Mouse (Mus musculus): ENCODE results near the gene Des.

The Des gene

GRCm38 (mm10) chr1:75384470-75385141 is 24.5 kb downstream of the Des start:
- DNase-seq (ENCODE audit: low spot score) = no peak

- DNase-seq (ENCODE audit: low spot score) = no peak
Measured at GRCm38 (mm10) chr1:75385142-75385730, 25.1 kb downstream of the Des start.

DNA sequence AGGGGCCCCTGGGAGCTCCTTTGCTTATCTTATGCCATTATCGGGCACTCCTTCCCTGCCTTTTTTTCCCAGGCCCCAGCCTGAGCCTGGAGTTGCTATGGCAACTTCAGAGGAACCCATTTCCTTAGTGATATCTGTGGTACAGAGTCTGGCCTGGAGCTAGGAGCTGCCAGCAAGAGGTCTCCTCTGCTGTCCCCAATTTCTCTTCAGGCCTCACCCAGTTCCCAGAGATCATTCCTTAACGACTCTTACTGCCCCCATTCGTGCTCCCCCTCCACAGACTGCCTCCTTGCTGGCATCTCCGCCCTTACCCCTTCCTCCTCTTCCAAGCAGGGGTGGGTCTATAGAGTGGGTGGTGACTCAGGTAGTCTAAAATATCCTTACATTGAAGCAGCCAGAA is 26.0 kb downstream of the Des start:
- no peak for DNase-seq (ENCODE audit: low spot score)

- DNase-seq (ENCODE audit: low spot score) = no peak
Measured at GRCm38 (mm10) chr1:75387469-75387928, 27.4 kb downstream of the Des start.

GRCm38 (mm10) chr1:75387929-75388897 is 28.1 kb downstream of the Des start:
- no peak for DNase-seq (ENCODE audit: low spot score)

GRCm38 (mm10) chr1:75388898-75389515 is 28.9 kb downstream of the Des start:
- no peak for DNase-seq (ENCODE audit: low spot score)

DNA sequence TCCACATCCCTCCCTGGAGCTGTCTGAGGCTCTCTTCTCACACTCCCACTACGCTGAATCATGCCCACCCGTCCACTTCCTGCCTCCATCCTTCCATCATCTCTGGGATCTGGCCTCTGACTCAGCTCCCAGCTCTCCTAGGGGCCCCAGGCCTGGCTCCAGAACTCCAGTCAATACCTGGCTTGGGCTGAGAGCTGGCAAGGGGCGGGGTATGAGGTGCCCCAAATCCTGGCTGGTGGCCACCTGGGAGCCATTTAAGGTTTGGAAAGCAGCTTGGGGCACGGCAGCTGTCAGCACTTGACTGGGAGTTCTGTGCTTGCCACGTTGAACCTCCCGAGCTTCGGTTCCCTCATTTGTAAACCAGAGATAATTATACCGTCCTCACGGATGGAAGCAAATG is 33.0 kb downstream of the Des start:
- no peak for DNase-seq (ENCODE audit: low spot score)

DNA sequence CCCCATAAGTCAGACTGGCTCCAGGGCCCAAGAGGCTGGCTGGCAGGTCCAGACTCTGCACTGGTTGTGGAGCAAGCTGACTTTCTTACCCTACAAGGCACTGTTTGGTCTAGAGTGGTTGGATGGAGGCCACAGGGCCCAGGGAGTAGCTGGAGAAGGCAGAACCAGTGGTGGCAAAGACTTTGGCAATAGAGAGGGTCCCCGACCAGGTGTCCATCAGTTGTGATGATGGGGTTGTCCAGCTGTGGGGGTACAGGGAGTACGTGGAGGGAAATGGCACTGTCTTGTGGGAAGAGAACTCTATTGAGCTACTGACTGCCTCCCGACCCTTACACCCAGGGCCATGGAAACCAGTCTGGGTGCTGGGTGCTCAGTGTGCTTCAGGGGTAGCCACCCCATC is 33.7 kb downstream of the Des start:
- DNase-seq (ENCODE audit: low spot score) = no peak

DNA sequence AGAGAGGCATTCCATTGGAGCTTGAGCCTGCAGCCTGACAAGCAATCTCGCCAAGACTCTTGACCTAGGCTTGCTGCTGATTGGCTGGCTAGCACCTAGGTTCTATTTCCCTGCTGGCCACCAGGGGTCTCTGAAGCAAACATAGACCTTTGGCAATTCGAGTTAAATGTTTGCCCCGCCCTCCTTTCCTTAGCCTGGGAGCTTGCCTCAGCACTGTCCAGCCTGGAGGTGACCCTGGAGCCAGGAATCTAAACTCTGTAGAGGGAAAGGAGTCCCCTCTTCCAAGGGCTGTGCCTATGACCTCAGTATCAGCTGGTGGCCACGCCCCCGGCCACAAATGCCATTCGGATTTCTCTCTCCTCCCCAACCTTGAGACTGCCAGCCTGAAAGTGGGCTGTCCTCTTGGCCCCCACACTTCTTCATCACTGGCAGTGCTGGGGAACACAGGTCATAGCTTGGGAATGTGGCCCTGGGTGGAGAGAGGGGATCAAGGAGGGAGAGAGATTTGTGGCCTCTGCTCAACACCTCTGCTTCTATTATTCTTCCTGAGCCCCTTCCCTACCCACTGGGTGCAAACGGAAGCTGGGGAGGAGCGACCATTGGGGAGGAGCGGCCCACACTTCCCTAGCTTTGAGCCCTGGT is 38.8 kb downstream of the Des start:
- DNase-seq (ENCODE audit: low spot score) = no peak

DNA sequence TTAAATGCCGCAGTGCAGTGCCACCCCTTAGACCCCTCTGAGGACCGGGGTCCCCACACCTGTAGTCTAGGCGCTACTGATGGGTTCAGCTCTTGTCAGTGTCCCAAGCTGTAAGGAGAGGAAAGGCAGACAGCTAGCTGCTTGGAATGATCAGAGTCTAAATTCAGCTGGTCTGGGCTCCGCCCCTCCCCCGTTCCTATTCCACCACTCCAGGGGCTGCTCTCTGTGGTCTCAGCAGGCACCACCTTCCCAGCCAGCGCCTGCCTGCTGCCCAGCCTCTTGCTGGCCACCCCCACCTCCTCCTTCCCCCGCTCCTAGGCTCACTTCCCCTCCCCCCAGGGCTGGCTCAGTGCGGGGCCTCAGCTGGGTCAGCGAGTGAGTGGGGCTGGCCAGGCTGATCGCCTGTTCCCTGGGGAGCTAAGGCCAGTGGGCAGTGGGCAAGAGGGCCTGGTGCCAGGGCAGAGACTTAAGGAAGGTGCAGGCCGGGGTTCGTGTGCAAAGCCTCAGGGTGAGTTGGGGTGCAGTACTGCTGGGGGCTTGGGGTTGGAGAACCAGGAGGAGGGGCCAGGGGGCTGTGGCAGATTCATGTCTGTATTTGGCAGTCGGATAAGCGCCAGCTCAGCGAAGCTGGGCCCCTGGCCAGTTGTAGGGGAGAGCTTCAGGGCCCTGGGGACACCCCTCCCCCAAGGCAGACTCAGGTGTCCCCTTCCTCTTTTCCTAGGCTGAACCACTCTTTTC is 39.8 kb downstream of the Des start:
- DNase-seq (ENCODE audit: low spot score) = no peak

- no peak for DNase-seq (ENCODE audit: low spot score)
Measured at GRCm38 (mm10) chr1:75400493-75401115, 40.5 kb downstream of the Des start.

DNA sequence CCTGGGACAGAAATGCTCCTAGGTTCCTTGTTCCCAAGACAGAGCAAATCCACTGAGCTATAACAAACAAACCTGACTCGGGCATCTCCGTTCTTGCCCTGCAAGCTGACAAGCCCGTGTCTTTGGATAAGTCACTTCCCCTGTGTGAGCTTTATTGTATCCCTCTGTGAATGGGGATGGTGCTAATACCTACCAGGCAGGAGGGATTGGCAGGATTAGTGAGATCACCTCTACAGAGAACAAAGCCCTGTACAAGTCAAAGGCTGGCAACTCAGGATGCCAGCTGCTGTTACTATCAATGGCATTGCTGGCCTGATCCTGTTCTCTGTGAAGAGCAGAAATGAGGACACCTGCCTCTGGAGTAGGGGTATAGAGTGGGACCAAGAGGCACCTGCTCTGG is 45.4 kb downstream of the Des start:
- DNase-seq (ENCODE audit: low spot score) = no peak

GRCm38 (mm10) chr1:75406173-75406572 is 46.0 kb downstream of the Des start:
- no peak for DNase-seq (ENCODE audit: low spot score)

DNA sequence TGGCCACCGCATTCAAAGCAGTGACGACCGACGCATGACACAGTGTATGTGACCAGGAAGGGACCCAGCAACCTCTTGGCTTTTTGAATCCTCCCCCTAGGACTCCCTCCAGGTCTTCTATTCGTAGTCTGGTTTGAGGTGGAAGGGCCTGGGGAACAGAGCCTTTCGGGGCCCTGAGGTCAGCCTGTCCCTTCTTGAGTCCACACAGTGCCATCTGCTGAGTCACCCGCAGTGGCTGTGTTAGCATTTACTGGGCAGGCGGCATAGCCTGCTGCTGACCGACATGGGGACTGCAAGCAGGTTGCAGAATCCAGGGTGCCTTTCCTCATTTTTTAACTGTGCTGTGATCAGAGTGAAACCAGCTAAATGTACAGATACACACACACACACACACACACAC is 46.9 kb downstream of the Des start:
- DNase-seq (ENCODE audit: low spot score) = no peak

DNA sequence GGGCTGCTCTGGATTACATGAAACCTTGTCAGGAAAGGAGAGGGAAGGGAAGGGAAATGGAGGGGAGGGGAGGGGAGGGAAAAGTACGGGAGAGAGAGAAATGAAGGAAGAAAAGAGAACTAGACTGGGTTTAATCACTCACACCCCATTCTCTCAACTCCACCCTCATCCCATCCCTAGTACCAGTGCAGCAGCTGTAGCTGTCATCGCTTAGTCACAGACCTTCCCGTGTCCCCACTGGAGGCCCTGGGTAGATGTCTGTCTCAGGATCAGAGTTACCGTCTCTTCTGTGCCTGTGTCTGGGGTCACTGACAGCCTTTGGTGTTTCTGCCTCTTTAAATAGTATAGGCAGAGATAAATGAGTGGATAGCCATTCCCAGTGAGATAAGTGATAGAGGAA is 48.1 kb downstream of the Des start:
- DNase-seq (ENCODE audit: low spot score) = no peak

GRCm38 (mm10) chr1:75409950-75410349 is 49.8 kb downstream of the Des start:
- DNase-seq (ENCODE audit: low spot score) = no peak

DNA sequence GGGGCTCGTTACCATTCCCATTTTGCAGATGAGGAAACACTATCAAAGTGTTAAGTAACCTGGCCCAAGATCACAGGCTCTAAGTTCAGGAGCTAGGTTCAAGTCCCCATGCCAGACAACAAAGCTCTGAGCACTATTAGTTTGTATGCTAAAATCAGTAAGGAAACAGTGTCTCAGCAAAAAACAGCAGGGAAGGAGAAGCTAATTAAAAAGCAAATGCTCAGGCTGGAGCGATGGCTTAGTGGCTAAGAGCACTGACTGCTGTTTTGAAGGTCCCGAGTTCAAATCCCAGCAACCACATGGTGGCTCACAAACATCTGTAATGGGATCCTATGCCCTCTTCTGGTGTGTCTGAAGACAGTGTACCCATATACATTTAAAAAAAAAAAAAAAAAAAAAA is 52.1 kb downstream of the Des start:
- DNase-seq (ENCODE audit: low spot score) = no peak

DNA sequence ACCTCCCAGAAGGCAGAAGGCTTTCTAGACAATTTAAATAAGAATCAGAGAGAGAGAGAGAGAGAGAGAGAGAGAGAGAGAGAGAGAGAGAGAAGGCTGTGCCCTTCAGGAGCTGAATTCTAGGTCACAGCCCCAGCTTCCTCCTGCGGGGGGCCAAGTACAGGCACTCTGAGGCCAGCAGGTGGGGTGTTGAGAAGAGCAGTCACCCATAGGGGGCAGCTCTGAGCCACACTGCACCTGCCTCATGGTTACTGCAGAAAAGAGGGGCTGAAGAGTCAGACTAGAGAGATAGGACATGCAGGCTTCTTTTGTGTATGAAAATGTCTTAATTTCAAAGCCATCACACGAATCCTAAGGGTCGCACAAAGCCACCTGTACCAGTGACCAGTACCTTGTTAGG is 53.6 kb downstream of the Des start:
- DNase-seq (ENCODE audit: low spot score) = no peak

All from layer of hippocampus, adult 9-10 months (tissue).